Mouse (Mus musculus): ENCODE measurements around the gene Mus81.
A peak's percentile ranks its signal among the peaks of the same experiment; 100 is the strongest.

Gene Mus81

DNA sequence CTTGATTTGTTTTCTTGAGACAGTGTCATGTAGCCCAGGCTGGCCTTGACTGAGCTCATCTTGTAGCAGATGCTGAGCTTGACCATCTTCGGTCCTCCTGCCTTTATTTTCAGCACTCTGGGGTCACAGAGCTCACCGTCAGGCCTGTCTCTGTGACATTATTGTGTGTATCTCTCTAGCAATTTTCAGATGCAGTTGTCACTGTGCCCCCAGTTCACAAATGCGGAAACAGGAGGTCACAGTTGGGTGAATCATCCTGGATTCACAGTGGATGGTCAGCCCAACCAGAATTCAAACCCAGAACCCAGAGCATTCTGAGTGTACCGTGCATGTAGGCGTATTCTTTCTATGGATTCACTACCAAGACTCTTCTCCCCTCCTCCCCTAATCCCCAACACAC, 42.5 kb downstream of the Mus81 start:
- no peak for DNase-seq (ENCODE audit: low read depth)

DNA sequence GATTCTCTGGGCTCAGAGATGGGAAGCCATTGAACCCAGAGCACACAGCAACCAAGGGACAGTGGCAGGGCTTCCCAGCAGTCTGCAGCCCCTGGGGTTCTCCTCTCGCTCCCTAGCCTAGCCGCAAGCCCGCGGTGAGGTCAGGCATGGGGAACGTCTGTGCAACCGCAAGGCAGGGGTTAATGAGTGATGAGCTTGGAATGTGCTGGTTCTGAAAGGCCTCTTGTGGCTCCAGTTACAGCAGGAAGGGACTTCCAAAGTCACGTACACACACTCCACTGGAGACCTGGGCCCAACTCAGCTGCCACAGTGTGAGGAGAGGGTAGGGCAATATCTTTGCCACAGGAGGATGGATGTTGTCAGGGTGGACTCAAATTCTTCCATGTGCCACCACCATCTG, 43.2 kb downstream of the Mus81 start:
- no peak for DNase-seq (ENCODE audit: low read depth)

DNA sequence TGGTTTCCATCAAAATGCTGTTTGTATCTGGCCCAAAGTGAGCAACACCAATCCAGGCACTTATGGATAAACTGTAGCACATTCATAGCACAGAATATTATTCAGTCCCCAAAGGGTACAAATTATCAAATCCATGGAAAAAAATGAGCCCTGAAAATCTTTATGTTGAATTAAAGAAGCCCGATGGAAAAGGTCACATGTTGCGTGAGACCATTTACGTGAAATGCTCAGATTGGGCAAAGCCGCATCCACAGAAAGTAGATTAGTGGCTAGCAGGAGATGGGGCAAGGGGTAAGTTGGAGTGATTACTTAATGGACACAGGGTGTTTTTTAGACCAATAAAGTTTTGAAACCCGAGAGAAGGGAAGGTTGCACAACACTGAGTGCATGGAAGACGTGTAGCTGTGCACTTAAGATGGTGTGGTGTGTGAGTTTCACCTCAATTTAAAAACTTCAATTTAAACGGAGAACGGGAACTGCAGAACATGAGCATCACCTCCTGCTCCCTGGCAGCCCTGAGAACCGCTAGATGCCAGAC, 43.8 kb downstream of the Mus81 start:
- DNase-seq (ENCODE audit: low read depth): no peak

DNA sequence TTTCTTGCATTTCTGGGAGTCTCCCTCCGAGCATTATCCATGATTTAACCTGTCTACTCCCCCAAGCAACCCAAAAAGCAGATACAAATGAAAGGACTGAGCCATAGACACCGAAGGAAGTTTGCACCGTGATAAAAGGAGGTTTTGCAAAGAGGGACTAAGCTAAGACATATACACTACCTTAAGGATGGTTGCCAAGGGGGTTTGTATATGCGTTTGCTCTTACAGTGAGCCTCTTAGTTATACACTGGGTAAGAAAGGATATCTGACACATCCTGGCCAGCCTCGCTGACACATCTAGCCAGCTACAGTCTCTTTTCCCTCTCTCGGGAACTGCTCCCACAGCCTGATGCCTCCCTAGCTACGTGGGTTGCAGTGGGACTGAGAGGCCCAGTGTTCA, 54.3 kb downstream of the Mus81 start:
- DNase-seq (ENCODE audit: low read depth): no peak

DNA sequence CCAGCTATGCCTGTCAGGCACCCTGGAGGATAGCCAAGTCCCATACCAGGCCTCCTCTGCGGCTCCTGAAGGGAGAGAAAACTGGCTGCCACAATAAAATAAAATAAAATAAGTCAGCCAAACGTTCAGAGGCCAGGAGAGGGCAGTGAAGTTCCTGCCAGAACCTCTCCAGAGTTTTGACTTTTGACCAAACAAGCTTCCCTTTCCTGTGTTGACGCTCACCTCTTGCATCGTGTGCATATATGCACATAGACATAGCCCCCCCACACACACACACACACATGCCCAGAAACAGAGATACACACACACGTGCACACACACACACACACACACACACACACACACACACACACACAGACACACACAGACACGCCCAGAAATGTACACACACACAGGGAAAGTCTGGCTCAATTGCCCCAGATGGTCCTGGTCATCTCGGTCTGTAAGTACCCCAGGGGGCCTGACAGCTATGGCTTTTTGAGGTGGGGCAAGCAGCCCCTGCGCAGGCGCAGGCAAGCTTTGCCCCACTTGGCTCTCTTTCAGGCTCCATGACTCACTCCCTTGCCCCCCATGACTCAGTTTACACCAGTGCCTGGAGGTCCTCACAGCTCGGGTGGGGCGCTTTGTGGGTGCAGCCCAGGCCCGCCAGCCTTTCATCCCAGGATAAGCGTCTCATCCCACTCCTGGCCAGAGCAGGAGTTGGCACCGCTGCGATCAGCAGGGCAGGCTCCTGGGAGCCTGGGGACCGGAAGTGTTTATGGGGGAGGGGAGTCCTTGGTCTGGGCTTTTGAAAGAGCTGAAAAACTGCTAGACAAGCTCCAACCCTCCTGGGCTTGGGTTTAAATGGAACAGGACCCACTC, 55.0 kb downstream of the Mus81 start:
- peak; percentile 48 for DNase-seq (ENCODE audit: low read depth)
